Mouse (Mus musculus) brain, adult 10 weeks (tissue): ENCODE measurements around the gene Pfas. TPM values are rescaled to one million over a fixed set of nuclear protein-coding genes. Genes with fewer than 3 reads are reported as not detected.

Experiments
- polyA plus RNA-seq: library from polyadenylated mRNA; stranded (reverse); fragments of 350-450 nt; fragmentation: Illumina TruSeq; extraction: RNeasy Lipid Tissue Mini Kit (QIAGEN cat#74804); gene quantifications from one replicate; pipeline ENCODE4 v1.2.3, GENCODE M21; 2015; ENCODE audit warnings: low read depth, low replicate concordance

Pfas gene
- polyA plus RNA-seq: 11.4 TPM

DNA sequence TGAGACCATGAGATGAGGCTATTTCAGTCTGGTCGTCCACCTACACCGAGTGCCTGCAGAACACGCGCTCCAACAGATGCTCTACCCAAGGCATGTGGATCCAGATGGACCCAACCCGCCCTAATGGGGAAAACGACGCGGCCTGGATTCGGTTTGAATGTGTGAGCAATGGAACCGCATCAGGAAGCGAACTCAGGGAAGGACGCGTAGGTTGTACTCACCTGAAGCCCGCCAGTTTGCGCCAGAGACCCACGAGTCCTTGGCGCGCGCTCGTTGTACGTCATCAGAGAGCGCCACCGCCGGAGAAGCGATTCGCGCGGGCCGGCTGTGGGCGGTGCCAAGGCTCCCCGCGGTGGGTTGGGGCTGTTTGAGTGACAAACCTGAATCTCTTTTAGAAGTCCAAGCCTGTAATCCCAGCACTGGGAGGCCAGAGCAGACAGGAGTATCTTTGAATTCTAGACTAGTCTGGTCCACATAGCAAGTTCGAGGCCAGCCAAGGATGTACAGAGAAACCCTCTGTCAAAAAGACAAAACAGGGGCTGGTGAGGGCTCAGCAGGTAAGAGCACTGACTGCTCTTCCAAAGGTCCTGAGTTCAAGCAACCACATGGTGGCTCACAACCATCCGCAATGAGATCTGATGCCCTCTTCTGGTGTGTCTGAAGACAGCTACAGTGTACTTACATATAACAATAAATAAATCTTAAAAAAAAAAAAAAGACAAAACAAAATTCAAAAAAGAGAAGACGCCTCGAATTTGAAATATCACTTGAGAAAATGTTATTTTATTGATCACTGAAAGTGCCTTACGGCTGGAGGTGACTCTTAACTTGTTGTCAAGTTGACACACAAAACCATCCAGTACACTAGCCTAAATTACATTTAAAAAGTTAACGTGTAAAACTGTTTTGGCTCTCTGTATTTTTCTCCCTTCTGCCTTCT, at the start of gene Pfas:
Gene Pfas (minus strand): TSS at position 279 of the 940 bp plus-strand sequence.

GRCm38 (mm10) chr11:69045531-69046394, 37.5 kb upstream of the Pfas start, which contains the start of gene Aurkb:
Aurkb (plus strand) TSS chr11:69045647.

DNA sequence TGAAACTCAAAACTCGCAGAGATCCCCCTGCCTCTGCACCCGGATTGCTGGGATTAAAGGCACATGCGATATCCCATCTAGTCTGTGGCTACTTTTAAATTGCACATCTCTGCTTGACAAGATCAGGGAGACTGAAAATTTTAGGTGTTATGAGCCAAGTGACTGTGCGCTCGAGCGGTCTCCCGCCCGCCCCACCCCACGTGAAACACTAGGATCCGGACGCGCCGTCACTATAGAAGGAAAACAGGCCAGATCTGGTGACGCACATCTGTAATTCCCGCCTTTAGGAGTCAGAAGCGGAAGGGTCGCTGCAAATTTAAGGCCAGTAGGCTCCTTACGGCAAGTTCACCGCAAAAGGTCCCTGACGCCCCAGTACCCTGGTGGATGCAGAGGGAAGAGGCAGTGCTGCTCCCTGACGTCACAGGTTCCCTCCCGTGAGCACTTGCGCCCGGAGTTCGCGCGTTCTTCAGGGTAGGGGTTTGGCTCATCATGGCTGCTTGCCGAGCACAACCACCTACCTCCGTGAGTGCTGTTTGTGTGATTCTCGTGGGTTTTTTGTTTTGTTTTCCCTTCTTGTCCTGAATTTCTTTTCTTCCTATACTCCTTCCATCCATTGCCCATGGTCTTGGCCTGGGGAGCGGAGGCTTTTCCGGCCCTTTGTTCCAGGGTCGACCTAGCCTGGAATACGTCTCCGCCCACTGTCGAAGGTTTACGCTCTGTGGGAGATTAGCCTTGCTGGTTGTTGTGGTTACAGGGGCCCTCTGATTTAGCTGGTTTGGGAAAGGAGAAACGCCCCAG, 7.6 kb upstream of the Pfas start, which contains the start of gene Ctc1:
Gene Ctc1 (plus strand): TSS at position 268 of the 798 bp plus-strand sequence.

DNA sequence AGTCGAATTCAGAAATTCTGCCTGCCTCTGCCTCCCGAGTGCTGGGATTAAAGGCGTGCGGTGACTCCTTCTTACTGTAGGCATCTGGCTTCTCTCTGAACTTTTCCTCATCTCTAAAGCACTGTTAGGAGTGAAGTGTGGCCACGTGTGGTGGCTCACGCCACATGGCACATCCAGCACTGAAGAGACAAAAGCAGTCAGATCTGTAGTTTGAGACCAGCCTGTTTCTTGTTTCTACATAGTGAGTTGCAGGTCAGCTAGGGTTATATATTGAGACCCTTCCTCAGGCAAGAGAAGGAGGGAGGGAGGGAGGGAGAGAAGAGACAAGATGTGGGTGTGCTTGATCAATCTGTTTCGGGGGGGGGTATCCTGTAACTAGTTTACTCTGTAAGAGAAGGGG, 33.2 kb downstream of the Pfas start, which contains the start of gene Rangrf:
Gene Rangrf (minus strand): TSS at position 101 of the 400 bp plus-strand sequence.

DNA sequence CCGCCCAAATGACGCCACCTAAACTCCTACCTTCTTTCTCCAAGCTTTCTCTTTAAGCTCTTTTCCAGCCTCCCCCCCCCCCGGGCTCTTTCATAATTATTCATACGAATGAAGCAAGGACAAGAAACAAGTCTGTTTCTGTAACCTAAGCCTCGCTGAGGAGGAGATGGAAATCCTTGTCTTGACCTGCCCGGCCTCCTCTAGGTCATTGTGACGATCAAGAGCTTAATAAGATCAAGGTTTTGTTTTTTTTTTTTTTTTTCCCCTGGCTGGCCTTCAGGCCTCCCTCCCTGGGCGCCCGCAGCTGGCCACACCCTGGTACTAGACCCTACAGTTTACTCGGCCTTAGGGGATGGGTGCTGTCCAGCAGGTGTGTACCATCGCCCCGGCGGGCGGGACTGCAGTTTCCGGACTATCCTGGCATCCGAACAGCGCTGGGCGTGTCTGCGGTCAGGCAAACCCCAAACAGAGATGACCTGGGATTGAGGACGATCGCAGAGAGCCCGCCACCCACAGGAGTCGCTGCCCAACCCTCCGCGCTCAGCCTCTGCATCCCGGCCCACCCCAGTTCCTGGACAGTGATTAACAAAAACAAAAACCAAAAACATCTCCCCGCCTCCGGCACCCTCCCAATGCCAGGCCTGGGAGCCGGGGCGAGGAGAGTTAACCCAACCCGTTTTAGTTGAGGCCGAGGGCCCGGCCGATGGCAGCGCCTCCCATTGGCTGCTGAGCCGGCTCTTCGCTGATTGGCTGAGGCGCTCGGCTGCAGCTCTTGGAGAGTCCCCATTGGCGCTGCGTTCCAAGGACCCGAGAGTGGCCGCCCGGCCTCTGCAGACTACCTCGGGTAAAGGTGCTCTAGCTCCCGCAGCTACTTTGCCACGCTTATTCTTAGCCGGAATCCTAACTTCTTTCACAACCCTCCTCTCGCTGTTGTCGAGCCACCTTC, 40.6 kb downstream of the Pfas start, which contains the start of gene Slc25a35:
Gene Slc25a35 (plus strand): TSS at position 795 of the 946 bp plus-strand sequence.

DNA sequence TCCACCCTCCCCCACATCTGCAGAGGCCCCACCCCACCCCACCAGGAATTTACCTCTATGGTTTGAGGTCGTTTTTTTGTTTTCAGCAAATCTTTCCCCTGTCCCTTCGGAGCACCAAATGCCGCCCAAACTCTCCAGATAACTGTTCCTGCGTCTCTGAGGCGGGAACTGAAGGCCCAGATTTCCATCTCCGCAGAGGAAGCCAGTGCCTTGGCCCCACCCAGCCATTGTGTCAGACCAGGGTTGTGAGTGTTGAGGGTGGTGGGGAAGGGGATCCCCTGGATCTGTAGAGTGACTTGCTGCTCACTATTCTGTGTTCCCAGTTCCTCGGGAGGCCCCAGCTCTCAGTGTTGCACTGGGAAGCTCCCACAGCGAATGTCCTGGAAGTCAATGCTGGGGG, 51.0 kb downstream of the Pfas start, which contains the start of gene Arhgef15:
Gene Arhgef15 (minus strand): TSS at position 173 of the 400 bp plus-strand sequence.

Other genes with a start within 250 kb of the Pfas start
- gene Ndel1, start 136.6 kb downstream of the Pfas start, polyA plus RNA-seq: 127 TPM
- not detected for gene Rnf222, start 119.9 kb downstream of the Pfas start, polyA plus RNA-seq
- gene Rpl26, start 106.9 kb downstream of the Pfas start, polyA plus RNA-seq: 2,040 TPM
- 1.1 TPM for gene Odf4, start 81.4 kb downstream of the Pfas start, polyA plus RNA-seq
- 16.4 TPM for gene Arhgef15, start 51.0 kb downstream of the Pfas start, polyA plus RNA-seq
- gene Slc25a35, start 40.3 kb downstream of the Pfas start, polyA plus RNA-seq: 6.2 TPM
- gene Rangrf, start 33.3 kb downstream of the Pfas start, polyA plus RNA-seq: 41.5 TPM
- 35.5 TPM for gene Ctc1, start 7.5 kb upstream of the Pfas start, polyA plus RNA-seq
- 0.54 TPM for gene Aurkb, start 37.2 kb upstream of the Pfas start, polyA plus RNA-seq
- gene Borcs6, start 51.3 kb upstream of the Pfas start, polyA plus RNA-seq: 25.8 TPM
- gene Tmem107, start 62.3 kb upstream of the Pfas start, polyA plus RNA-seq: 25.6 TPM
- 1,029 TPM for gene Vamp2, start 80.0 kb upstream of the Pfas start, polyA plus RNA-seq
- 47.8 TPM for gene Per1, start 86.8 kb upstream of the Pfas start, polyA plus RNA-seq
- gene Hes7, start 111.9 kb upstream of the Pfas start, polyA plus RNA-seq: 0.58 TPM
- 0.67 TPM for gene 9130213A22Rik, start 114.1 kb upstream of the Pfas start, polyA plus RNA-seq
- gene Aloxe3, start 117.4 kb upstream of the Pfas start, polyA plus RNA-seq: 3.9 TPM
- gene Alox12b, start 148.5 kb upstream of the Pfas start, polyA plus RNA-seq: 4.0 TPM
- gene Alox8, start 189.4 kb upstream of the Pfas start, polyA plus RNA-seq: 3.5 TPM
- 1.1 TPM for gene Gucy2e, start 228.6 kb upstream of the Pfas start, polyA plus RNA-seq